Mouse (Mus musculus): Measurements from ENCODE around the gene Cavin1. TPM values are rescaled to one million over a fixed set of nuclear protein-coding genes. Genes with fewer than 3 reads are reported as not detected.
A peak's percentile ranks its signal among the peaks of the same experiment; 100 is the strongest.

The Cavin1 gene
- 8.4 and 10.6 TPM in 2 replicates for total RNA-seq (2017)

- ATAC-seq (replicated peaks; ENCODE audit: low read depth, poor library complexity, severe bottlenecking): peak; percentile 73
Observed at GRCm38 (mm10) chr11:100970557-100970937, at the start of gene Cavin1. Gene Cavin1 (minus strand): TSS chr11:100970887.

DNA sequence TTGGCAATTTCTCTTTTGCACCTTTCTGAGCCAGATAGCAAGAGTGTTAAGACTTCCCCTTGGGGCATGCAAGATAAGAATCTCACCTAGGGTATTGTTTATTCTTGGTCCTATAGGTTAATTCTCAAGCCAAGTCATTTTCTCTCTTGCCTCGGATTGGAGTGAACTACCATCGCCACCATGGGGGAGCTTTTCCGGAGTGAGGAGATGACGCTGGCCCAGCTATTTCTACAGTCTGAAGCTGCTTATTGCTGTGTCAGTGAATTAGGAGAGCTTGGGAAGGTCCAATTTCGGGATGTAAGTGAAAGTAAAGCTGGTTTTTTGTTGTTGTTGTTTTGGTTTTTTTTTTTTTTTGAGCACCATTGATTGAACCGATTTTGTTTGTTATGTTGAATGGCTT lies 41.0 kb upstream of the Cavin1 start:
- ATAC-seq (replicated peaks; ENCODE audit: low read depth, poor library complexity, severe bottlenecking): no peak

DNA sequence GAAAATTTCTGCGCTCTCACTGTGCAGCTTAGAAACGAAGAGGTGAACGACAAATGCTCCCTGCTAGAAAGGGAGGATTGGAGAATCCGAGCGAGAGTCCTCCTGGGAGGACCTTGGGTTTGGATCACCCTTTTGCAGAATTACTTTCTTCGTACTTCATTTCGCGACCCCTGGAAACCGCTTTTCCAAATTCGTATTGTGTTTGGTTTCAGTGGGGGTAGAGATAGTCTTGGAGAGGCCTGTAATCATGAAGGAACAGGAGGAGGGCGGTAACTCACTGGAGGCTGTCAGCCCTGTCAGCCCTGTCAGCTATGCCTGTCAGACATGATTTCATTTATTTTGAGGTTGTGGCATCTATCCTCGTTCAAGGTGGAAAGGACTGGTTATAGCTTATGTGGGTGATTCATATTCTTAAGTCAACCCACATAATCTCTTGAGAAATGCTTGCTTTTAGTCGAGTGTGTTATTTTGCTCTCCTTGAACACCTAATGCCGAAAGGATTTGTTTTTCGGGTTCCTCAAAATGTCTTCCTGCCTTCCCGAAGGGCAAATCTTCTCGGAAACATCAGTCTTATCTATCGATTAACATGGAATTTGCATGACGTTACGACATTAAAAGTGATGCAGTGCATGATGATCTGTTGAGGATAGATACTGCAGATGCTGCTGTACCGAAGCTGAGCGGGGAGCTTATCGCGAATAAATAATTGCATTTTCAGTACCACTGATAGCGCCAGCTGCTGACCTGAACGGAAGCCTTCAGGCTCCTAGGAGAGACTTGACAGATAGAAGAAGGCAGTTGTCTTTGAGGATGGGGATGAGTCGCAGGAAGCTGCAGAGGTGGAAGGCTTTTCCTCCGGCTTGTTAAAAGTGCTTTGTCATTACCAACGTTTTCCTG lies 39.4 kb upstream of the Cavin1 start:
- peak; percentile 37 for ATAC-seq (replicated peaks; ENCODE audit: low read depth, poor library complexity, severe bottlenecking)

GRCm38 (mm10) chr11:101009046-101009887 lies 38.6 kb upstream of the Cavin1 start, which contains the start of gene Atp6v0a1:
Gene Atp6v0a1 (plus strand): TSS chr11:101009452.
- peak; percentile 98 for ATAC-seq (replicated peaks; ENCODE audit: low read depth, poor library complexity, severe bottlenecking)

- peak; percentile 41 for ATAC-seq (replicated peaks; ENCODE audit: low read depth, poor library complexity, severe bottlenecking)
Observed at GRCm38 (mm10) chr11:101008206-101009045, 37.7 kb upstream of the Cavin1 start.

GRCm38 (mm10) chr11:101003025-101003685 lies 32.5 kb upstream of the Cavin1 start:
- ATAC-seq (replicated peaks; ENCODE audit: low read depth, poor library complexity, severe bottlenecking): peak; percentile 50; the same call in 1 of the 2 replicates

DNA sequence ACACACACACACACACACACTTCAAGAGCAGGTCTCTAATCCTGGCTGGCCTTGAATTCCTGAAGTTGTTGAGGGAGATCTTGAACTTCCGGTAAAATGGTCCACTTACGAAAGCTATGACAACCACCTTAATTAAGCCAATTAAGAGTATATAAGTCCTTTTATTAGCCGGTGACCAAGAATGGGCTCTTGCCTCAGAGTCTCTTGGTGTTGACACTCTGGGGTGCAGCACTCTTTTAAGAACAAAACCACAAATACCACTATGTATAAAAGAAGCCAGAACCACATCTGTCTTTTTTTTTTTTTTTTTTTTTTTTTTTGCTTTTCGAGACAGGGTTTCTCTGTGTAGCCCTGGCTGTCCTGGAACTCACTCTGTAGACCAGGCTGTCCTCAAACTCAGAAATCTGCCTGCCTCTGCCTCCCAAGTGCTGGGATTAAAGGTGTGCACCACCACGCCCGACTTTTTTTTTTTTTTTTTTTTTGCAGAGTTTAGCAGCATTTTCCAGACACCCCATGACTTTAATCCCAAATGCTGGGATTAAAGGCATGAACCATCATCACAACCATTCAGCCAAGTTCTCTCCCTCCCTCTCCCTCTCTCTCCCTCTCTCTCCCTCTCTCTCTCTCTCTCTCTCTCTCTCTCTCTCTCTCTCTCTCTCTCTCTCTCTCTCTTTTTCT lies 31.3 kb upstream of the Cavin1 start:
- peak; percentile 60; the same call in 1 of the 2 replicates for ATAC-seq (replicated peaks; ENCODE audit: low read depth, poor library complexity, severe bottlenecking)

DNA sequence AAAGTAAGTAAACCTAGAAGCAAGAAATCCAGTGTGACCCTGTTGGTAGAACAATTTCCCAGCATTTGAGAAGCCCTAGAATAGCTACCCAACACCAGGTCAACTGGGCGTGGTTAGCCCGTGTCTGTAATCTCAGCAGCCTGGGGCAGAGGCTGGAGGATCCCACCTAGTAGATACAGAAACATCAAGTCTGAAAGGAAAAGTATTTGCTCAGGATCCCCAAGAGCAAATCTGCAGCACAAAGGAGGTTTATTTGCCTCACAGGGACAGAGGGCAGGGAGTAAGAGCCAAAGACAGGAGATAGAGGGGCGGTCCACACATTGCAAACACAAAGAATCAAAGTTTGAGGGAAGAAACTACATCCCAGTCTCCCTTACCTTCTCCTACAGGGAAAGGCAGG lies 28.6 kb upstream of the Cavin1 start:
- no peak for ATAC-seq (replicated peaks; ENCODE audit: low read depth, poor library complexity, severe bottlenecking)

DNA sequence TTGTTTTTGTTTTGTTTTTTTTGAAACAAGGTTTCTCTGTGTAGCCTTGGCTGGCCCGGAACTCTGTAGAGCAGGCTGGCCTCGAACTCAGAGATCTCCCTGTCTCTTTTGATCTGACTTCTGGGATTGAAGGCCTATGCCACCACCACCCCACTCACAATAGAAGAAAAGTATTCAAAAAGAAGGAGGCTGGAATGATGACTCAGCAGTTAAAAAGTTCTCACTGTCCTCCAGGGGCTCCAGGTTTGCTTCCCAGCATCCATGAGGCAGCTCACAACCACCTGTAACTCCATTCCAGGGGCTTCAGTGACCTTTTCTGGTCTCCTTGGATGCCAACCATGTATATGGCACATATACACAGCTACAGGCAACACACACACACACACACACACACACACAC lies 28.1 kb upstream of the Cavin1 start:
- no peak for ATAC-seq (replicated peaks; ENCODE audit: low read depth, poor library complexity, severe bottlenecking)

GRCm38 (mm10) chr11:100996501-100996900 lies 25.8 kb upstream of the Cavin1 start:
- ATAC-seq (replicated peaks; ENCODE audit: low read depth, poor library complexity, severe bottlenecking): no peak

GRCm38 (mm10) chr11:100994655-100995054 lies 24.0 kb upstream of the Cavin1 start:
- no peak for ATAC-seq (replicated peaks; ENCODE audit: low read depth, poor library complexity, severe bottlenecking)

DNA sequence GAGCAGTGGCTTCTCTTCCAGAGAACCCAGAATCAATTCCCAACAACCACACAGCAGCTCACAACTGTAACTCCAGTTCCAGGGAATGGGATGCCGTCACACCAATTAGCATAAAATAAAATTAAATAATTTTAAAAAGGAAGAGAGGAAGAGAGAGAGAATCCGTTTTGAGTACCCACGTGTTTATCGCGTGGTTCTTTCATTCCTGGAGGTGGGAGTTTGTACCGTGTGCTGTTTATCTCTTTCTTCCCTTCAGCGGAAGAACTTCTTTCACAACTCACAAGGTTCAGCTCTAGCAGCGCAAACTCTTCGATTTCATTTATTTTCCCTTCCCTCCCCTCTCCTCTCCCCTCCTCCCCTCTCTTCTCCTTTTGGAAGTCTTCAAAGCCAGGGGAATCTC lies 23.5 kb upstream of the Cavin1 start:
- no peak for ATAC-seq (replicated peaks; ENCODE audit: low read depth, poor library complexity, severe bottlenecking)

- ATAC-seq (replicated peaks; ENCODE audit: low read depth, poor library complexity, severe bottlenecking): no peak
Observed at GRCm38 (mm10) chr11:100993437-100993836, 22.8 kb upstream of the Cavin1 start.

GRCm38 (mm10) chr11:100991027-100991534 lies 20.4 kb upstream of the Cavin1 start:
- no peak for ATAC-seq (replicated peaks; ENCODE audit: low read depth, poor library complexity, severe bottlenecking)

DNA sequence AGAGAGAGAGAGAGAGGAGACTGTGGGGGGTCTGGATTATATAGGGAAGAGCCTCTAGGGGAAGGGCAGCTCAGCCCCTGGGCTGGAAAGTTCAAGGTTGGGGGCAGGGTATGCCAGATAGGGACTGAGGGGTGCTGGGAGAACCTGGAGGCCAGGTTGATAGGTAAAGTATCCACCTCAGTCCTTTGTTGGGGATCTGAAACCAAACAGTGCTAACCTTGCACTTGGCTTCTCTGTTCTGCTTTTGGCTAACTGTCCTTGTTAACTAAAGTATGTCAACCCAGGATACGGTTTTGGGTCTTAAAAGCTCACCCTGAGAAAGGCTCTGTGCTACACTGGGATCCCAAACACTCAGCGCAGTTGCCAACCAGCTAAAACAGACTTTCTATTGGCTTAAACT lies 19.0 kb upstream of the Cavin1 start:
- ATAC-seq (replicated peaks; ENCODE audit: low read depth, poor library complexity, severe bottlenecking): no peak

GRCm38 (mm10) chr11:100988674-100989073 lies 18.0 kb upstream of the Cavin1 start:
- ATAC-seq (replicated peaks; ENCODE audit: low read depth, poor library complexity, severe bottlenecking): 0 out of 2 replicates have a peak, but pooled peaks have one; percentile 29

GRCm38 (mm10) chr11:100985607-100986006 lies 14.9 kb upstream of the Cavin1 start:
- ATAC-seq (replicated peaks; ENCODE audit: low read depth, poor library complexity, severe bottlenecking): peak; percentile 45; the same call in 1 of the 2 replicates

GRCm38 (mm10) chr11:100983778-100984131 lies 13.1 kb upstream of the Cavin1 start:
- 0 out of 2 replicates have a peak, but pooled peaks have one; percentile 10 for ATAC-seq (replicated peaks; ENCODE audit: low read depth, poor library complexity, severe bottlenecking)
